Mouse (Mus musculus) cerebellum, adult (tissue): Measurements from ENCODE around the gene Dazap2.

Experiments
- ATAC-seq: cut with Nextera tagmentation; 2 replicates; pipeline ENCODE4 v1.9.2; 2017; ENCODE audit warnings: mild to moderate bottlenecking, moderate library complexity, mixed read lengths; ENCODE audit not compliant: insufficient number of reproducible peaks, low FRiP score, low TSS enrichment

Dazap2 gene

DNA sequence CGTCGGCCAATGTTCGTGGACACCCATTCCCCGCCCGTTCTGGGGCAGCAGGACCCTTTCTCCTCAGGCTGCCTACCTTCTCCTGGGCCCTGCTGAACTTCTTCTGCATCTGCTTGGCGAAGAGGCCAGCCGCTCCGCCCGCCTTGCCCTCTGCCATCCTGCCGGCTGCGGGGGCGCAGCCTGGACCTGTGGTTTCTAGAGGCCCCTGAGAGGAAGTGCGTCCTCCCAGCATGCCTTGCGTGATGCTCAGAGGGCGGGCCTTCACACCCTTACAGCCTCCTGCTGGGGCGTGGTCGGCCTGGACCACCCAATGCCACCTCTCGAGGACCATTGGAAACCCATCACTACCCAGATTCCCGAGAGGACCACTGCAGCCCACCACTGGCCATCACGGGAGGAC is 54.2 kb downstream of the Dazap2 start, which contains the start of gene Bin2:
Gene Bin2, minus strand, starts transcription at position 217 of the 400 bp plus-strand sequence.
- no peak for ATAC-seq

DNA sequence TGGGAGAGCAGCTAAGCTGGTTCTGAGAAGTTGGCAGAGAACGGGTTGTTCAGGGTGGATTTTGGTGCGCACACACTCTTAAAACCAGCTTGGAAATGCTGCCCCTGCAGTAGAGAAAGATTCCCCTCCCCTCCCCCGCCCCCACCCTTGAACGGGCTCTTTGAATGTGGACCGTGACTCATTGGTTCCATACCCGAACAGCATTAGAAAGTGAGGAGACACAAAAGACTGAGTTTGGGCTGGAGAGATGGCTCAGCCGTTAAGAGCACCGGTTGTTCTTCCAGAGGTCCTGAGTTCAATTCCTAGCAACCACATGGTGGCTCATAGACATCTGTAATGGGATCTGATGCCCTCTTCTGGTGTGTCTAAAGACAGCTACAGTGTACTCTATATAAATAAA is 54.9 kb downstream of the Dazap2 start:
- ATAC-seq = no peak
